Mouse (Mus musculus) lung, postnatal 14 days (tissue): Measurements from ENCODE around the gene Srrm1.
A peak's percentile ranks its signal among the peaks of the same experiment; 100 is the strongest.
"Not testable (repeated sequence)": the region's sequence is repeated elsewhere in the genome, so short reads cannot be mapped to it uniquely, and the experiment has no call there.

ENCODE experiments used
- DNase-seq: peaks from one replicate; pipeline ENCODE4 v3.0.0; 2021

Gene Srrm1

GRCm38 (mm10) chr4:135300248-135301041 lies 52.7 kb downstream of the Srrm1 start:
- no peak for DNase-seq

- DNase-seq: peak; percentile 33
Observed at GRCm38 (mm10) chr4:135298680-135299079, 54.4 kb downstream of the Srrm1 start.

- DNase-seq: no peak
Observed at GRCm38 (mm10) chr4:135297931-135298546, 55.1 kb downstream of the Srrm1 start.

GRCm38 (mm10) chr4:135297146-135297545 lies 56.0 kb downstream of the Srrm1 start:
- no peak for DNase-seq

GRCm38 (mm10) chr4:135296565-135296964 lies 56.6 kb downstream of the Srrm1 start:
- no peak for DNase-seq

GRCm38 (mm10) chr4:135293813-135294212 lies 59.3 kb downstream of the Srrm1 start:
- no peak for DNase-seq

- DNase-seq: no peak
Observed at GRCm38 (mm10) chr4:135292477-135293089, 60.5 kb downstream of the Srrm1 start.

- DNase-seq: no peak
Observed at GRCm38 (mm10) chr4:135291841-135292240, 61.3 kb downstream of the Srrm1 start.

- no peak for DNase-seq
Observed at GRCm38 (mm10) chr4:135291199-135291598, 61.9 kb downstream of the Srrm1 start.

GRCm38 (mm10) chr4:135287975-135288374 lies 65.1 kb downstream of the Srrm1 start:
- no peak for DNase-seq

- DNase-seq: peak; percentile 73
Observed at GRCm38 (mm10) chr4:135286833-135287395, 66.2 kb downstream of the Srrm1 start.

- no peak for DNase-seq
Observed at GRCm38 (mm10) chr4:135286033-135286622, 67.0 kb downstream of the Srrm1 start.

GRCm38 (mm10) chr4:135285436-135285835 lies 67.7 kb downstream of the Srrm1 start:
- no peak for DNase-seq

- DNase-seq: no peak
Observed at GRCm38 (mm10) chr4:135283875-135284274, 69.2 kb downstream of the Srrm1 start.

- DNase-seq: no peak
Observed at GRCm38 (mm10) chr4:135283417-135283816, 69.7 kb downstream of the Srrm1 start.

GRCm38 (mm10) chr4:135282651-135283290 lies 70.3 kb downstream of the Srrm1 start:
- no peak for DNase-seq

GRCm38 (mm10) chr4:135280016-135280415 lies 73.1 kb downstream of the Srrm1 start:
- DNase-seq: not testable (repeated sequence)

- DNase-seq: no peak
Observed at GRCm38 (mm10) chr4:135276681-135277379, 76.3 kb downstream of the Srrm1 start.

GRCm38 (mm10) chr4:135274761-135275160 lies 78.4 kb downstream of the Srrm1 start:
- DNase-seq: no peak

GRCm38 (mm10) chr4:135273307-135273682 lies 79.8 kb downstream of the Srrm1 start:
- DNase-seq: peak; percentile 62

GRCm38 (mm10) chr4:135272640-135273306 lies 80.3 kb downstream of the Srrm1 start, which contains the start of gene Clic4:
Gene Clic4, minus strand, starts transcription at chr4:135272814.
- peak; percentile 100 for DNase-seq
